Mouse (Mus musculus) layer of hippocampus, postnatal 25 days (tissue): ENCODE data around the gene Olfr56. TPM values are rescaled to one million over a fixed set of nuclear protein-coding genes. Genes with fewer than 3 reads are reported as not detected.
"Not testable (repeated sequence)": the region's sequence is repeated elsewhere in the genome, so short reads cannot be mapped to it uniquely, and the experiment has no call there.

Experiments
- DNase-seq, 2 experiments: peaks; one replicate each; pipeline ENCODE4 v3.0.0; 2022; ENCODE audit warnings: mixed read lengths in 2 of 2, low spot score in 1 of 2; ENCODE audit errors: extremely low spot score in 1 of 2
- total RNA-seq, 2 experiments: library from RNA; stranded (reverse); gene quantifications; 2 replicates each; pipeline ENCODE4 v1.2.3; 2021

The Olfr56 gene
- total RNA-seq, 2 experiments from 2014 or later = not detected

DNA sequence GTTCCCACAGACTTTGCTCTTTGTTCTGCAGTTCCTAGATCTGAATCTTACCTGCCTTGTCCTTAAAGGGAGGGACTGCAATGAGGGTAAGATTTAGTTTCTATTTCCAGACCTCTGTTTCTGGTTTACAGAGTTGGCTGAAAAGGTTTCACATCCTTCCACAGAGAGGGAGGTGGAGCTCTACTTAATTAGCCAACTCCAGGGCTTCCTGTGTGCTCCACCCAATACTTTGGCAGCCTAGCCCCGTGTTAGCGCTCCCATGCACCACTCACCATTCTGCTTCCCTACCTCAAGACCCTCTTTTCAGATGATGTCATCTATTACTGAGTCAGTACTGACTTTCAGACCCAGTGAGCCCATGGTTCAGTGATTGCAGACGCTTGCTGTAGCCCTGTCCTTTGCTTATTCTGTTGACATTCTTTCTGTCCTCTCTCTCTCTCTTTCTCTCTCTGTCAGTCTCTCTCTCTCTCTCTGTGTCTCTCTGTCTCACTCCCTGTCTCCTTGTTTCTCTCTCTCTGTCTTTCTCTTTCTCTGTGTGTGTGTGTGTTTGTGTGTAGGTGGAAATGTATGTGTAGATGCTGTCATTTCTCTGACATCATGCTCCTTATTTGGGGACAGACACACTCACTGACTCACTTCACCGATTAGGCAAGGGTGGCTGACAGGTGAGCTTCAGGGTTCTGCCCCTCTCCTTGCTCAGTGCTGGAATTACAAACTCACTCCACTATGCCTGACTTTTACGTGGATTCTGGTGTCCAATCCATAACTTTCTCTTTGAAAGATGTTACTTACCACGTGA, 72.6 kb downstream of the Olfr56 start, which contains the start of gene 9930111J21Rik2:
Gene 9930111J21Rik2, minus strand, starts transcription at position 150 of the 799 bp plus-strand sequence.
- DNase-seq = not testable (repeated sequence)

- not testable (repeated sequence) for DNase-seq
These were observed 73.2 kb downstream of the Olfr56 start for GRCm38 (mm10) chr11:49051894-49052293.

- not testable (repeated sequence) for DNase-seq
These were observed 81.4 kb downstream of the Olfr56 start for GRCm38 (mm10) chr11:49060061-49060460.

- DNase-seq = not testable (repeated sequence)
These were observed 83.2 kb downstream of the Olfr56 start for GRCm38 (mm10) chr11:49061865-49062264.

DNA sequence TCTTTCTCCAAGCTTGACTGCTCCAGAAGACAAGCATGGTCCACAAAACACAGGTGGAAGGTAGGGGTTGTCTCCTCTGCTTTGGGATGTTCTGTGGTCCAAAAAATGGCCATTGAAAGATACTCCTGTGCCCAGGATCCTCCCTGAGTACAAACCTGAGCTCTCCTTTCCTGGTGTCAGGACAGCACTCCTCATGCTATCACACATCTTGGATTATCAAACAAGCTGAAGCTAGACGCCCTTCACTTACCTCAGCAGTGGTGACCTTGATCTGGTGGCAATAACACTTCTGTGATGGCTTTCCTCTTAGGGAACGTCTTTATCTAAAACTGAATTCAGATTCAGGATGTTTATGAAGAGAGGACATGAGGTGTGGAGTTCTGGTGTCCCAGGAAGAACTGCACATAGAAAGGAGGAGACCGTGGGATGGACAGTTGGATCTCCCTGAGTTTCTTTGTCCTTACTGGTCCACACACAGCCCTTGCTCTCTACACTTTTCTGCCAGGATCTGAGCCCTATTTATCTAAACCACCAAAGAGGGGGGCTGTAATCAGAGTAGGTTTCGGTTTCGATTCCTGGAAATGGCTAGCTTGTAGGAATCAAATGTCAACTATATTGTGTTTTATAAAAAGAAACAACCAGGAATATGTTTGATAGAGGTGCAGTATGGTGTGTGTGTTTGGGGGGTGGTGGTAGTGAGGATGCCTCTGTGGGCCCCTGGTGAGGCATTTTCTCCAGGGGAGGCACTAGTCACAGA, 85.2 kb downstream of the Olfr56 start, which contains the start of gene Tgtp2:
Gene Tgtp2, minus strand, starts transcription at position 494 of the 757 bp plus-strand sequence.
- not testable (repeated sequence) for DNase-seq

- DNase-seq = no peak
These were observed 89.7 kb downstream of the Olfr56 start for GRCm38 (mm10) chr11:49068358-49068757.

DNA sequence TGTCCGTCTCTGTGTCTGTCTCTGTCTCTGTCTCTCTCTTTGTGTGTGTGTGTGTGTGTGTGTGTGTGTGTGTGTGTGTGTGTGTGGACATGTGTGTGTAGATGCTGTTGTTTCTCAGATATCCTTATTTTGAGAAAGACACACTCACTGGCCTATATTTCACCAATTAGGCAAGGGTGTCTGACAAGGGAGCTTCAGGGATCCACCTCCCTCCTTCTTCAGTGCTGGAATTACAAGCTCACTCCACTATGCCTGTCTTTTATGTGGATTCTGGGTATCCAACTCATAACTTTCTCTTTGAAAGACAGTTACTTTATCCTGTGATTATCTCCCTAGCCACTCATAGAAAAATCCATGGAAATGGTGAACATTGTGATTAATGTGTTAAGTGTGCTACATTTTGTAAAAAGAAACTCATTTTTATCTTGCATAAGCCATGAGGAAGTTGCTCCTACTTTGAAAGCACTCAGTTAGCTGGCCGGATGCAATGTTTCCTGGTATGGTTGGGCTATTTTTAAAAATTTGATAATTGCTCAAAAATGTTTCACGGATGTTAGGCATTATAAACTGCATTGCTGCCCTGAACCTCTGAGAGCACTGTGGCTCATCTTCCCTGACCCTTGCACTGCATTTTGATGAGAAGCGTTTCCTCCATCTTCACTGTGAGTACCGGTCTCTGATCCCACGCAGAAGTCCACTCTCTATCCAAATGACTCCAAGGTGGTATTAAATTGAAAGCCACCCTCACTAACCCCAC, 97.5 kb downstream of the Olfr56 start, which contains the start of gene Ifi47:
Gene Ifi47, plus strand, starts transcription at position 587 of the 757 bp plus-strand sequence.
- not testable (repeated sequence) for DNase-seq

- DNase-seq = no peak
These were observed 98.3 kb downstream of the Olfr56 start for GRCm38 (mm10) chr11:49077012-49077411.

GRCm38 (mm10) chr11:49078719-49079118, 100.0 kb downstream of the Olfr56 start:
- no peak for DNase-seq

- no peak for DNase-seq
These were observed 101.9 kb downstream of the Olfr56 start for GRCm38 (mm10) chr11:49080636-49081035.

- DNase-seq = no peak
These were observed 102.7 kb downstream of the Olfr56 start for GRCm38 (mm10) chr11:49081356-49081755.

- DNase-seq = no peak
These were observed 103.2 kb downstream of the Olfr56 start for GRCm38 (mm10) chr11:49081886-49082285.

DNA sequence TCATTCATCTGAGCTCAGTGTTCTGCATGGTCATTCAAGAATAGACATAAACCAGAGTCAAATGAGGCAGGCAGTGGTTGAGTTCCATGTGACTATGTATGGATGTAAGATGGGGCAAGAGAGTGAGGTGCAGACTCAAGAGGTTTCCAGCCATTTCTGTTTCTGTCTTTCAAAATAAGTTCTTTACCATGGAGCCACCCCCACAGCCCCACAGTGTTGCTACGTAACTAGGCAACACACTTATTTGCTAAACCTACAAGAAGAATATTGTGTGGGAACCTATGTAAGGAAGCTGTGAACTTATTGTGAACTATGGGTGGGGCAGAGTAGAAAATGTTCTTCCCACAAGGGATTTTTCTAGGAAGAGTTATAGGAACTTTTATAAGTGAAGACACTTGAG, 104.5 kb downstream of the Olfr56 start:
- no peak for DNase-seq

DNA sequence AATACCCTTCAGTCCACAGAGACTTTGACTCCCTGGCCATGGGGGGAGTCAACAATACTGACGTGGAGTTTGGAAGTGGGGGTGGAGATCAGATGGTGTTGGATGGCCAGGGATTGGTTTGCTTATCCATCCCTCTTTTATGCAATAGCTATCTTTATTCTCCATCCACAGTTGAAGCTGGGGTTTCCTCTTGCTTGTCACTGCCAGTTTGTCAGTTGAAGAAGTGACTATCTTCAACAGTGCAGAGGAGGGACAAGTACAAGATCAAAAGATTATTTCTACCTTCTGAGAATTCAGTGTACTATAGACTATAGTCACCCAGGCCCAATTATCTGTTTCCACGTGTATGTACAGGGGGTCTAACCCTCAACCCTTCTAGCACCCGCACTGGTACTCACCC, 105.1 kb downstream of the Olfr56 start:
- DNase-seq = no peak

DNA sequence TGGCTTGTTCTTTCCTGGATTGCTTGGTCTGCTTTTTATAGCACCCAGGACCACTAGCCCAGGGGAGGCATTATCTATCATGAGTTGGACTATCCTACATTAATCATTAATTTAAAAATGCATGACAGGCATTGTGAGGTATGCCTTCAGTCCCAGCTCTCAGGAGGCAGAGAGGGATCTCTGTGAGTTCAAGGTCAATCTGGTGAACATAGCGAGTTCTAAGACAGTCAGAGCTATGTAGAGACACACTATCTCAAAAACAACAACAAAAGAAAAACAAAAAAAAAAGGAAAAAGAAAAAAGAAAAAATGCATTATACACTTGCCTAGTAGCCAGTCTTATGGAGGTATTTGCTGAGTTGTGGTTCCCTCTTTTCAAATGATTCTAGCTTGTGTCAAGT, 105.7 kb downstream of the Olfr56 start:
- no peak for DNase-seq

GRCm38 (mm10) chr11:49084875-49085274, 106.2 kb downstream of the Olfr56 start:
- DNase-seq = no peak

DNA sequence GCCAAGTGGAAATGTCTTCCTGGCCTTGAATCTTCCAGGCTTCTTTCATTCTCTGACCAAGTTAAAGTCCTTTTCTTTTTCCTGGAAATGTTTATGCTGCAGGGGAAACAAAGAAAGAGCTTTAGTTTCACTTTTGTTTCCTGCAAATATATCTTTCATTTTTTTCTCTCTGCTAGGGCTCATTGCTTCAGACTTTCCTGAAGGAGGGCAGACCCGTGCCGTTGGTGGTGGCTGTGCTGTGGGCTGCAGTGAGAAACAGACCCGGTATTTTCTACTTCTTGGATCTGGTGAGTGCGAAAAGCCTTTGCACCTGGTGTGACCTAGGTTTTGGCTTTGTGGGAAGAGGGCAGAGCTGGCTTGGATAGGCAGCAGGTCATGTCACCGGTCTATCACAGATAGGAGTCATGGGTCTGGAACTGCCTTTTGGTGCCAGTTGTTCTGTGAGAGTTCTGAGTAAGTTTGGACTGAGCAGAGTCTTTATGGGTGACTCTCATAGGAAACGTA, 108.2 kb downstream of the Olfr56 start:
- no peak for DNase-seq

DNA sequence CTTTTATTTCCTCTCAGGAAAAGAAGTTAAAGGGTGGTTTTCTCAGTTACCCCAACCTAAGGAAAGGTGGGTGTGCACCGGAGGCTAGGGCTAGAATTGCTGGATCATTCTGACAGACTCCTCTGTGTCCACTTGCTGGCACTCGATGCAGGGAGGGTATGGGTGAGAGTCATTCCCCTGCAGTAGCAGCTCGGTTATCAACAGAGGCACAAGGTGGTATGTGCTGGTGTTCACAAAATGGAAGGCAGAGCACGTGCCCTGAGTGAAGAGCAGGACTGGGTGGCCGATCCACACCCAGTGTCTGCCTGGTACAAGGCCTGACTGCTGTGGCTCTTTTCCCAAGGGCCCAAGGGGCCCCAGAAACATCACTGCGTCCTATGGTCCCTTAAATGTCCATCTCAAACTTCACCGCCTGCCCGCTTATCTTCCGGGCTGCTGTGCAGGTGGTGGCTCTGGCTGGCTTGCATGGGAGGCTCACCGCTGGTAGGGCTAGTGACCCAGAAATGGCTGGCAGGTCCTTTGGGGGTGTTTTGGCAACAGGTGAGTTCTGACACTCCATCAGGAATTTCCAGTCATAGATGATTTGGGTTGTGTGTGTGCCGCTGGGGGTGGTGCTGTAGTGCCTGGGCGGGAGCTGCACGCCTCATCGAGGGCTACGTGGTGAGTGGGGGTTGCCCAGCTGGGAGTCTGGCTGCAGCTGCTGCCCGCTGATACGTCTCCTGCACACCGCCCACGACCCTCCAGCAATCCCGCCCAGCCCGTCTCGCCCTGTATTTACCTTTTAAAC, 109.3 kb downstream of the Olfr56 start:
- no peak for DNase-seq

GRCm38 (mm10) chr11:49088990-49089652, 110.4 kb downstream of the Olfr56 start:
- no peak for DNase-seq
